Mouse (Mus musculus) left cerebral cortex, postnatal 36 days (tissue): Measurements from ENCODE around the gene Vps72. TPM values are rescaled to one million over a fixed set of nuclear protein-coding genes. Genes with fewer than 3 reads are reported as not detected.
"Not testable (repeated sequence)": the region's sequence is repeated elsewhere in the genome, so short reads cannot be mapped to it uniquely, and the experiment has no call there.

Source experiments
- DNase-seq, 2 experiments: peaks; one replicate each; pipeline ENCODE4 v3.0.0; 2021 to 2022; ENCODE audit warnings: low spot score in 2 of 2, mixed read lengths in 1 of 2
- intact Hi-C: fragments of 180-260 bp; cut with DNase I; formaldehyde crosslinking; loops from one replicate; pipeline ENCODE4 v1.15.1; 2025
- total RNA-seq, 2 experiments: library from RNA; stranded (reverse); gene quantifications; 2 replicates each; pipeline ENCODE4 v1.2.3; 2021

The Vps72 gene
- total RNA-seq, 2 experiments from 2014 or later, result 39.7 to 46.7 TPM

DNA sequence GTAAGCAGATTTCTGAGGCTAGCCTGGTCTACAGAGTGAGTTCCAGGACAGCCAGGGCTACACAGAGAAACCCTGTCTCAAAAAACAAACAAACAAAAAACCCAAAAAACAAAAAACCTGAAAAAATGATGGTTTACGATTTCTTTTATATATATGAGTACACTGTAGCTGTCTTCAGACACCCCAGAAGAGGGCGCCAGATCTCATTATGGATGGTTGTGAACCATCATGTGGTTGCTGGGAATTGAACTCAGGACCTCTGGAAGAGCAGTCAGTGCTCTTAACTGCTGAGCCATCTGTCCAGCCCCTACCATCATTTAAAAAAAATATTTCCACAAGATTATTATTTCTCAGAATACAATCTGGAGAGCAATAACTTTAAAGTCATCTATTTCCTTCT lies 21.6 kb downstream of the Vps72 start:
- intact Hi-C loops, result not testable (repeated sequence)

DNA sequence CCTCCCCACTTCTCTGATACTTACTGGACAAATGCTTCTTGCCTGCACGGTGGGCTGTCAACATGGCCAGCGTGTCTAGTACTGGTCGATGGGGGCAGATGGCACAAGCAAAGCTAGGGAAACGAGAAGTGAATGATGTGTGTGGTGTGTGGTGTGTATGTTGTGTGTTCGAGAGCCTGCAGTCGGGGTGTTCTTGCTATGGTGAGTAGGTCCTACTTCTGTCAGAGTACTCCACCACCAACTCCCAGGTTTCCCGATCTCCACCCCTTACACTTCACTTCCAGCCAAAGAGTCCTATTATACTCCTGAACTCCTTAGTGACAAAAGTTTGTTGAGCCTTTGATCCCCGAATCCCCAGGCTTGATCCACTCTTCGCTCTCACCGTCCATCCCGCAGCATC lies 22.4 kb downstream of the Vps72 start:
- no peak for DNase-seq
- intact Hi-C loops, result no loop called here

More for the DNA sequence above, 21.6 kb downstream of the Vps72 start:
- not testable (repeated sequence) for DNase-seq

DNA sequence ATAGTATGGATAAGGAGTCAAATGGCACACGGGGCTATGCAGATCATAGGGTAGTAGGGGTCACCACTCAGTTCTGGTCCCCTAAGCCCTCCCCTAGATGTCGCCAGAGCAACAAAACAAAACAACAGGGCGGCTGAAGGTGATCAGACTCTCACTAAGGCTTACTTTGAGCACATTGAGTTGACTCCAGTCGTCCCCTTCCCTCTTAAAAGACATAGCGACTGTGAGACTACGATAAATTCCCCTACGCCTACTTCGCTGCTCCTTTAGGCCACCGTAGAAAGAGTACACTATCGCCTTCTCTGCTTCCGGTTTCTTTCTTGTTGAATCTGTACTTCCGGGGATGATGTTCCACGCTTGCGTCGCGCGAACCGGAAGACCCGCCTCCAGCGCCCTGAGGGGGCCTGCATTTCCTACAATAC lies 22.9 kb downstream of the Vps72 start, which contains the start of the genes Scnm1 and Lysmd1:
Scnm1 (minus strand) TSS at position 332 of the 422 bp plus-strand sequence.
Lysmd1 (plus strand) TSS at position 409 of the 422 bp plus-strand sequence.
- DNase-seq, result peak; percentile 91
- intact Hi-C loops, result no loop called here

DNA sequence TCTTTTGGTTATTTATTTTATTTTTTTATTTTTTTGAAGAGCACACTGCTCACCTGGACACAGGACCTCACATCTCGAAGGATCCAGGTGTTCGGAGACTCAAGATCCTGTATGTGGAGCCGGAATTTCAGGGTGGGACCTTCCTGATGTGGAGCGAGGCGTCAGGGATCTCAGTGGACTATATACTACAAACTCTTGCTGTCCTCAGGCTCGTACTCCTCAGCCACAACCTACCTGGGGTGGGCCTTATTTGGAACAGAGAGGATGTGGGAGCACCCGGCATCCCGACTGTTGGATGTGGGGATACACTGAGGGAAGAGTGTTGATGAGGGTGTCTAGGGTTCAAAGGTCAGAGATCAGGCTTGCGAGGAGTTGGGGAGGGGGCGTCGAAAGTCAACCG lies 23.3 kb downstream of the Vps72 start:
- intact Hi-C loops, DNase-seq: not testable (repeated sequence)

DNA sequence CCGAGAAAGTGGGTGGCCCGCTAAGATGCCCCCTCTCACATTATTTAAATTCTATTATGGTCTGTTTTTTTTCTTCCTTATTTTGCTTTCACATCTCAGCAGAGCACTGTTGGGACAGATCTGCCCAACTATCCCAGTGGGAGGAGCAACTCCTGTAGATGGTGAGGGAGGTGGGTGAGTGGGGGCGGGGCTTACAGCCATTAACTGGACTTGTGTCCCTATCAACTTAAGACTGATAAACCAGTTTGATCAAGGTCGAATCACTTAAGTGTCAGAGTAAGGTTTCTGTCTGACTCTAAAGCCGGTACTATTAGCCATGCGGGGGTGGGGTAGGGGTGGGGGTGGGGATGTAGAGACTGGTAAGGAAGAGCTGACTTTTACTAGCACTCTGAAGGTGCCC lies 24.2 kb downstream of the Vps72 start:
- DNase-seq, result no peak
- intact Hi-C loops, result no loop called here

DNA sequence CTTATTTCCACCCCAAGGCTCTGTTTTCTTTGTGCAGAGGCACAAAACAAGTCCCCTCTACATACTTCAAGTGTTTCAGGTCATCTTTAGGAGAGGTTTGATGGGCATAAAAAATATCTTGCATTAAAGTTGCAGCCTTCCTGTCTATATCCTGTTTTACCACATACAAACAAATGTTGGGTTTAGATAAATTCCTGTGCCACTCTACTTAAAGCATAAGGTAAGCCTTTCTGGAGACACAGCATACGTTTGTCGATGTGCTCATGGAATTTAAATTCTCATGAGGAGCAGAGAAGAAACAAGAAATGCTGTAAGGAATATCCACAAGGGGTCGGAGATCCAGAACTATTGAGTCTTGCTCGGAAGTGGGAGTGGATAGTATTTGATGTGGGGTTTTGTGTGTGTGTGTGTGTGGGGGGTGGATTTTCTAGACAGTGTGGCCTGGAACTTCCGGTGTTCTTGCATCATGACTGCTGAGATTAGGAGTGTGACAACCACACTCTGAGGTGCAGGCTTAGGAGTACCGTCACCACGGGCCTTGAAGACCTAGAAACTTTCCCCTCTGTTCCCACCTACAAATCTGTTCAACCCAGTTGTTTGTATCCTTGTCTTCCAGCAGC lies 24.7 kb downstream of the Vps72 start:
- no peak for DNase-seq
- intact Hi-C loops, result no loop called here

DNA sequence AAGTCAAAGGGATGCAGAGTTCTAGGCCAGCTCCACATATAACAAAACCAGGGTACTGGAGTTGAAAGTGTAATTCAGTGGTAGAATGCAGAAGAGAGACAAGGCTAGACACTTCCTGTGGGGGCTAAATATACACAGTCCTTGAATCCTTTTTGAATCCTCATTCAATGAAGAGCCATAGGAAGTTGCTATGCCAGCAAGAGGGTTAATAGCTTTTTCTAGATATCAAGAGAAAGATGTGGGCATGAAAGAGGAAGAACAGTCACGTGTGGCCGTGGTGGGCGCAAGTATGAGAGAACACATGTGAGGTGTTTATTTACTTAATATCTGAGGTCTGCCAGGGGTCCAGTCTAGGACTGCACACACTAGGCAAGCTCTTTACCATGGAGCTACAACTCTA lies 25.5 kb downstream of the Vps72 start:
- DNase-seq, result no peak
- intact Hi-C loops, result no loop called here

DNA sequence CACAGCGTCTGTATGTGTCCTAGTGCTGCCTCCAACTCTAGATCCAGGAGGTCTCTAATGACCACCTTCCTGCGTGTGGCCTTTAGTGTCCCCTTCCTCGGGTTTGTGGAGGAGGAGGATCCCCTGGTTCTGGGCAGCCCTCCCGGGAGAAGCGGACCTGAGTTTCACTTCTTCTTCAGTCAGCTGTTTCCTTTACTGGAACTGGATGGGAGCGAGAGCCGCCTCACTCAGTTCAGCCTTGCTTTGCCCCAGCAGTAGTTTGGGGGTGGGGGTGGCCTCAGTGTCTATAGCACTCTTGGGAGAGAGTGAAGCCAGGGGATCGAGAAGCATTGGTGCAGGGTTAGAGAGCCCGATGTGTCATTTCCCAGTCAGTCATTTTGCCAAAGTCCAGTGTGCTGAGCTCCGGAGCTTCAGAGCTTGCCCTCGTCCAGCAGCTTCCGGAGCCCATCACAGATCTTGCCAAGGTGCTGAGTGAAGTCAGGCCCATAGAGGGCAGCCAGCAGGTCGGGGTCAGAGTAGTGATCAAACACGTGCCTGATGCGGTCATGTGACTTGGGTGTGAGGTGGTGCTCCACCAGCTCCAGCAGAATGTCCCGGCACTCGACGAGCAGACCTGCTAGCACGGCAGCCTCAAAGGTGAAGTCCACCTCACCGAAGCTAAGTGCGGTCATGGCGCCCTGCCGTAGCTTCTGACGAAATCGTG lies 28.9 kb downstream of the Vps72 start:
- DNase-seq, result no peak
- intact Hi-C loops, result loop anchor here (5.0 kb wide), 1 partner anchor 123 kb away; no protein-coding TSS in a partner anchor

DNA sequence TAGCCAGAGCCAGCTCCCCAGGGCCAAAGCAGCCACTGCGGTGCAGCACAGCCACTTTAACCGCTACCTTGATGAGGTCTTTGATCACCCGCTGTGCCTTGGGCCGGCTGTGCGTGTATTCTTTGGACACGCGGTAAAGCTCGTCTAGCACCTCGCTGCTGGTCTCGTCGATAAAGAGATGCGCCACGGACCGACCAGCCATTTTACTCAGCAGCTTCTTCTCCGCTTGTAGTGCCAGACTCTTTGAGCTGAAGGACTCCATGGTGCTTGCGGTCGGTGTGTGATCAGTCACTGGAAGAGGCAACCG lies 29.4 kb downstream of the Vps72 start:
- intact Hi-C loops, result loop anchor here (5.0 kb wide), 1 partner anchor 122 kb away; no protein-coding TSS in a partner anchor
- no peak for DNase-seq

DNA sequence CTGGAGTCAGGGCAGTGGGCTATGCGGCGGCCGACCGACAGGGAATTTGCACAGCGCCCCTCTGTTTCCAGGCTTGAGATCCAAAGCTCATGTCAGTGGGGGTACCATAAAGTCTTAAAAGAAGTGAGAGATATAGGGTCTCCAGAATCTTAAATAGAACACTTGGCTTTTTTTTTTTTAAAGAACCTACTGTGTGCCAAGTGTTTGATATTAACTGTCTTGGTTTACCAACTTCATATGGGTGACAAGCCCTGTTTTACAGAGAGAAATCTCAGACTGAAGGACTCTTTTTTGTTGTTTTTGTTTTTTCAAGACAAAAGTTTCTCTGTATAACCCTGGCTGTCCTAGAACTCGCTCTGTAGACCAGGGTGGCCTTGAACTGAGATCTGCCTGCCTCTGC lies 30.0 kb downstream of the Vps72 start:
- intact Hi-C loops, result loop anchor here (5.0 kb wide), 1 partner anchor 122 kb away; no protein-coding TSS in a partner anchor
- DNase-seq, result no peak

DNA sequence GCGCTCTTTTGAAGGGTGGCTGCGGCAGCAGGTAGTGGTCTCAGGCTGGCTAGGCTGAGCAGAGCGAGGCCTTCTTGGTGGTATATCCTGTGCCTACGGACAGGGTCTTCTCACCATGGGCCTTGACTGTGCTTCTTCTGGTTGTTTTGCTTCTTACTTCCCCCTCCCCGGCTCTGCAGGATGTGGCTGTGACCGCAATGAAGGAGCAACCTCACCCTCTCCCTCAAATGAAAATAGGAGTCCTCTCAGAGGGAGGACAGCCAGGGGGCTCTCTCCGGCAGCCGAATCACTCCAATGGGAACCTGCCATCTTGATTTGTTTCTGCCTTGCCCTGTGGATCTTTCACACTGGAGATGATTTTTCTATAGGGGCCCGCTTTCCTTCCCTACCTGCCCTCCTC lies 30.7 kb downstream of the Vps72 start:
- intact Hi-C loops, result loop anchor here (5.0 kb wide), 1 partner anchor 121 kb away; no protein-coding TSS in a partner anchor
- no peak for DNase-seq

DNA sequence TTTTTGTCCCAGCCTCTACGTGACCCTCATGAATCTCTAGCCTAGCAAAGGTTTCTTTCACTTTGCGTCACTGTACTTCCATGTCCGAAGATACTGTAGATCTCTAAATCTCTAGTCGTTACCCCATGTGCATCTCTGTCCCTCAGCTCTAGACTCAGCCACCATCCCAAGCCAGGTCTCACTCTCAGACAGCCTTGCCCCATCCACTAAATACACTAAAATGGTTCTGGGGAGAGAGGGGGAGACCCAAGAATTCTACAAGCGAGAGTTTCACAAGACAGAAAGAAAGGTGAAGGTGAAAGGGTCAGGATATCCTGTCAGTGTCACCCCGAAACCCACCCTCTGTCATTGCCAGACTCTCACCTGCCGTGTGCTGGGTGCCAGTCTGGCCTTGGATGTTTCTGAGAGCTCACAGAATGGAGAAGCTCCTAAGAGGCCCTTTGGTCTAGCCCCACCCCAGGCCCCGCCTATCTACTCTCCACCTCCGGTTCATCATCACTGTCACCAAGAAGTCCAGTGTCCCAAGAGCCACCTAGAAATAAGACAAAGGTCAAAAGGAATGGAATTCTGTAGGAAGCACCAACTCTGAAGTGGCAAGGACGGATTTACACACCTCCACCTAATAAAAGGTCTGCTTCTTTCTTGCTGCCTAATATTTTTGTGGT lies 31.3 kb downstream of the Vps72 start, which contains the start of gene Tnfaip8l2:
Tnfaip8l2 (minus strand) TSS at position 409 of the 665 bp plus-strand sequence.
- intact Hi-C loops, result loop anchor here (2.0 to 5.0 kb wide), 2 partner anchors 75 to 120 kb away; partner anchors contain the start of gene Gabpb2
- no peak for DNase-seq

DNA sequence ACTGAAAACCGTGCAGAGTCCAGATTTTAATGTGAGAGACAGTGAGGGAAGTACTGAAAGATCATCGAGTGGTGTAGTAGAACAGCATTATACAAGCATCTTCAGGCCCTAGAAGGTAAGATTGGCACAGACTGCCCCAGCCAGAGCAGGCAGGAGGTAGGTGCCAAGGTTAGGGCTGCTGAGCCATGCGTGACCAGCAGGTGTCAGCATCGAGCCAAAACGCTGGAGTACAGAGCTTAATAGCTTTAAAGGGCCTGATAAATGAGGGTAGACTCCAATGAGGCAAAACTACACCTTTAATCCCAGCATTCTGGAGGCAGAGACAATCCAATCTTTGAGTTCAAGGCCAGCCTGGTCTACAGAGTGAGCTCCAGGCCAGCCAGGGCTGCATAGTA lies 31.8 kb downstream of the Vps72 start:
- DNase-seq, result peak; percentile 75 to 82
- intact Hi-C loops, result loop anchor here (2.0 to 5.0 kb wide), 2 partner anchors 74 to 120 kb away; partner anchors contain the start of gene Gabpb2

DNA sequence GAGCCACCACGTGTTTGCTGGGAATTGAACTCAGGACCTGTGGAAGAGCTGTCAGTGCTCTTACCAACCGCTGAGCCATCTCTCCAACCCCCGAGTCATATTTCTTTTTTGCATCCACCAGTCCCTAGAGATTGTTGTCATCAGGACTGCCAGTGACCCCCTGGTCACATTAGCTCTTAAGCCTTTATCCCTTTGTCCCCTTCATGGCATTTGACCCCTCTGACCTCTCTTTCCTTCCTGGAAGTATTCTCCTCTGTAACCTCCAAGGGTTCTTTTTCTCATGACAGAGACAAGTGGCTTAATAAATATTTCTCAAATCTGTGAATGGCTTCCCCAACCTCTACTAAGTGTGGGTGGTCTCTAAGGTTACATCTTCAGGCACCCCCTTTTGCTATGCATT lies 37.1 kb downstream of the Vps72 start:
- intact Hi-C loops, result no loop called here

DNA sequence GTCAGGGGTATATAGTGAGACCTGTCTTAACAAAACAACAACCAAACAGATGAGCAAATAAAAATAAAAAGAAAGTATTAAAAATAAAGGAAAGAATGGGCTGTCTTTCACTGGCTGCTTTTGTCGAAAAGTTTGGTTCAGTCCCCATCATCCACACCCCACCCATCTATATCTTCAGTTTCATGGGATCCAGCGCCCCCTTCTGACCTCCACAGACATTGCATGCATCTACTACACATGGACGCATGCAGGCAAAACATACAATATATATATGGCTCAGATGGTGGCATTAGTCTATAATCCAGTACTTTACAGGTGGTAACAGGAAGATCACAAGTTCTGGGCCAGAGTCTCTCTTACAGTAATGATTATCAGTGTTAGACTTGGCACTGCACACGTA lies 43.1 kb downstream of the Vps72 start:
- intact Hi-C loops, result no loop called here
- DNase-seq, result no peak

More for the DNA sequence above, 37.1 kb downstream of the Vps72 start:
- DNase-seq, result no peak

DNA sequence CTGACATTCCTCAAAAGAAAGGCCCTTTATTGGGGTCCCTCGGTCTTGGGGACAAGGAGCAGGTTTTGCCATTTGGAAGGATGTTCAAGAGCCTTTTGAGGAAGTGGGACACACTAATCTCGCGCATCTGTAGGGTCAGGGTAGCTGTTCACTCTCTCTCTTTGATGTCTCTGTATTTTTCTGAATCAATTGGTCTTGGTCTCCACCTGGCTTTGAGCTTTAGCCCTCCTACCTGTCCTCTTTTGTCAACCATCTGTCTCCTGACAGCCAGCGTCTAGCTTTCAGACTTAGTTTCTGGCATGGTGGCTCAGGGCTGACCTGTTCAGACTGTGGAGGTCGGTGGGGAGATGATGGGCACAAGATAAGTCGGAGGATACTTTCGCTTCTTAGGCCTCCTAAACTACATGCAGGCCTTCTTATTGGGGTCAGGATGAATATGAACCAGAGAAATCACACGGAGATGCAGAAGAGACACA lies 48.7 kb downstream of the Vps72 start:
- no peak for DNase-seq
- intact Hi-C loops, result no loop called here

DNA sequence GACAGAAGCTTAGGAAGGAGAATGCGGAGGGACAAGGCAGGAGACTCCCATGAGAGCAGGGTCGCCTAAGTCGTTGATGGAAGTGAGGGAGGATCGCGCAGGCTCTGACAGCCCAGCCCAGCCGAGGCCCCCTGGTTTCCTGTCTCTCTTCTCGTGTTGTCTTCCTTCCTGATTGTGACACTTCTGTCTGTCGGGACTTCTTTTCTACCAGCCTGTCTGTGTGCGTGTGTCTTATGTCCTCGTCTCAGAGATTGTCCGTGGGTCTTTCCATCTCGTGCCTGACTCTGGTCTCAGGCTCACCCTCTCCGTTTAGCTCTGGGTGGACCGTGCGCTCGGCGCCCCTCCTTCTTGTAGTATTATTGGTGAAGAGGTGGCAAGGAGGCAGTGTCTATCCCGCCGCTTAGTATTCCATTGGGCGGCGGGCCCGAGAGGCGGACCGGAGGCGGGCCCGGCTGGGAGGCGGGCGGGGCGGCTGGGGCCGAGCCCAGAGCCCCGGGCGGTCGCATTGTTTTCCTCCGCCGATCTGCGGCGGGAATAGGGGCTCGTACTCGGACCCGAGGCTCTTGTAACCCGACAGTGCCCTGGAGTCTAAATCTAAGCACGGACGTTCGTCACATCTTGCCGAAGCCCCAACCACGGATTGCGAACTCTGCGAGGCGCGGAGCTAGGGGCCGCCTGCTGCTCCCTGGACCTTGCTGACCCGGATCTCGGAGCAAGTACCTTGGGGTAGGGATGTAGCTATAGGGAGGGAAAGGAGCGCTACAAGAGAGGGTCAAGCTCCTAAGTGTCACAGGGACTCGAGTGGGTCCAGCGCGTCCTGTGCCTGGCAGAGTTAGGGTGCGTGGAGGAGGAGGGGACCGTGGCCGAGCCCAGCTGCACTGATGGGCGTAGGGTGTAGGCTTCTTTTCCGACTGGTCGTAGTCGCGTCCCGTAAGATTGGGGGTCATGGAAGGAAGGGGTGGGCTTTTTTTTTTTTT lies 49.5 kb downstream of the Vps72 start, which contains the start of gene Sema6c:
Sema6c (plus strand) TSS at position 471 of the 977 bp plus-strand sequence.
- DNase-seq, result peak; percentile 86 to 87
- intact Hi-C loops, result no loop called here

DNA sequence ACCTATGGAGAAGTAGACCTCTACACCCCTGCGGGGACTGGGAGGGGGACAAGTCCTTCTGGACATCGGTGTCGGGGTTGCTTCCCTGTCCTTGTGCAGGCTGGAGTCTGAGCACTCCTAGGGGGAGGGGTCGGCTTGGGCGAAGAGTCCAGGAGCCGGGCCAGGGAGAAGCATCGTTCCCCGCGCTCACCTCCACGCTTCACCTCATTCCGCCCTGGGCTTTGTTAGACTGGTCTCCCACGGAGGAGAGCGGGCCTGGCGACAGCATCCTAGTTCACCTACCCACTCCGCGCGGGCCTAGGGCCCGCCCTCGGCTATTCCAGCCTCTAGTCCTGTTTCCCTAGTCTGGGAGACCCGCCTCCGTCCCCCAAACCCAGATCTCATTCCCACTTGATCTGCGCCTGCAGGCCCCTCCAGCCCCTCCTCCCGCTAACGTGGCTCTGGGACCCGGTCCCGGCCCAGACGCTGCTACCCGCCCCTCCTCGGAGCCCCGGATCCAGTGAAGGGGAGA lies 50.3 kb downstream of the Vps72 start:
- DNase-seq, result peak in 1 of 2 experiments; percentile 23
- intact Hi-C loops, result no loop called here
